Mouse (Mus musculus) olfactory bulb, adult 2 months (tissue): ENCODE data around the gene Gnb1.

ENCODE experiments used
- CTCF ChIP-seq: fragments of 200-500 bp; IDR thresholded peaks from 2 replicates; pipeline ENCODE4 v1.5.1; 2012; ENCODE audit warnings: low read depth, mild to moderate bottlenecking, low read length, moderate library complexity; ENCODE audit not compliant: insufficient read depth
- POLR2A ChIP-seq: fragments of 200-500 bp; IDR thresholded peaks from 2 replicates; pipeline ENCODE4 v1.6.1; 2012; ENCODE audit warnings: mild to moderate bottlenecking, low read depth, low read length, moderate library complexity; ENCODE audit not compliant: insufficient read depth

DNA sequence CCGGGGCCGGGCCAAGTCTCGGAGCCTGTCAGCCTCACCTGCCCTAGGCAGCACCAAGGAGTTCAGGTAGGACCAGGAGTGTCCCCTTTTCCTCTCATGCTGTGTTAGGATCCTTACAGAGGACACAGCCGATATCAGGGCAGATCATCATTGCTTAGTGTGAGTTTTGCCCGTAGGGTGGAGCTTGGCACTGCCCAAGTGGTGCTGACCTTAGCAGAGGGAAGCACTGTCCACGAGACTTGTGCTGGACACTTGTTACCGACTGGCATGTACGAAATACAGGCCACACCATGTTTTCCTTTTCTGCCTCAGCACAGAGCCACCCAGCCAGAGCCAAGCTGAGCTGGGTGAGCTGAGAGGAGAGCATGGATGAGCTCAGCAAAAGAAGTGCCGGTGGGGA, 86.0 kb downstream of the Gnb1 start:
- TF ChIP-seq CTCF (no peak), POLR2A (no peak)
